Mouse (Mus musculus) testis, adult 2 months (tissue): ENCODE results near the gene Cldn12.

ENCODE experiments used
- CTCF ChIP-seq: fragments of 200-500 bp; IDR thresholded peaks from 2 replicates; pipeline ENCODE4 v1.5.1; 2012; ENCODE audit warnings: low read depth, mild to moderate bottlenecking, inconsistent platforms, low read length, moderate library complexity; ENCODE audit not compliant: control insufficient read depth, insufficient read depth, insufficient replicate concordance
- POLR2A ChIP-seq: fragments of 200-500 bp; IDR thresholded peaks from 2 replicates; pipeline ENCODE4 v1.6.1; 2012; ENCODE audit warnings: low read depth, mild to moderate bottlenecking, inconsistent platforms, low read length, moderate library complexity; ENCODE audit not compliant: control insufficient read depth

DNA sequence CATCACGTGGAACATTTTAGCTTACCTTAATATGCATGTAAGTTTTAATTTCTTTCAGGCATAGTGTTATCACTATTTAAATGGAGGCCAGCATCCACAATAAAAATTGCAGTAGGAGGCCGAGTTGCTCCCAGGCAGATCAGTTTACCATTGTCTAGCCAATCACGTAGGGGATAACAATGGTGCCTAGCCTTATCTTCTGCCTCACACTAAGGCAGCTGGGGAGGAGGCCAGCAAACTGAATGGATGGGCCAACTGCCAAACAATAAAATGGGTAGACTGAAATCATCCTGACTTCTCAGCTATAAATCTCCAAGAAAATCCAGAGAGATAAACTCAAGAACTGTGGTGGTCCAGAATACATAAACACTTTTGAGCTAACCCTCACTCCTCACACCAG is 25.0 kb upstream of the Cldn12 start:
- TF ChIP-seq POLR2A = no peak
- no peak for TF ChIP-seq CTCF
